Mouse (Mus musculus) midbrain, embryonic 12.5 days (tissue): ENCODE measurements around the gene Rela. TPM values are rescaled to one million over a fixed set of nuclear protein-coding genes. Genes with fewer than 3 reads are reported as not detected.
A peak's percentile ranks its signal among the peaks of the same experiment; 100 is the strongest.

ENCODE experiments used
- ATAC-seq: fragments of 200-750 bp; cut with Nextera tagmentation; 2 replicates; pipeline ENCODE4 v1.8.0; 2017; ENCODE audit warnings: low read depth, moderate TSS enrichment, moderate library complexity; ENCODE audit not compliant: low FRiP score
- H3K27ac ChIP-seq: fragments of 300-500 bp; sonication (generic); replicated peaks from 2 replicates; pipeline ENCODE4 v1.5.1; 2016; ENCODE audit warnings: mild to moderate bottlenecking
- H3K27me3 ChIP-seq: fragments of 300-500 bp; sonication (generic); 2 replicates; pipeline ENCODE4 v1.6.1; 2016; ENCODE audit warnings: mild to moderate bottlenecking
- H3K36me3 ChIP-seq: fragments of 300-500 bp; sonication (generic); 2 replicates; pipeline ENCODE4 v1.6.1; 2016
- H3K4me1 ChIP-seq: fragments of 300-500 bp; sonication (generic); 2 replicates; pipeline ENCODE4 v1.6.1; 2016
- H3K4me2 ChIP-seq: fragments of 300-500 bp; sonication (generic); replicated peaks from 2 replicates; pipeline ENCODE4 v1.6.1; 2016; ENCODE audit warnings: mild to moderate bottlenecking, moderate library complexity
- H3K4me3 ChIP-seq: fragments of 300-500 bp; sonication (generic); 2 replicates; pipeline ENCODE4 v1.5.1; 2016; ENCODE audit warnings: mild to moderate bottlenecking
- H3K9ac ChIP-seq: fragments of 300-500 bp; sonication (generic); replicated peaks from 2 replicates; pipeline ENCODE4 v1.6.1; 2016; ENCODE audit warnings: mild to moderate bottlenecking, moderate library complexity
- H3K9me3 ChIP-seq: fragments of 300-500 bp; sonication (generic); 2 replicates; pipeline ENCODE4 v1.6.1; 2016; ENCODE audit warnings: mild to moderate bottlenecking
- WGBS: fragments of 180-500 bp; shearing (Covaris S2); methylation state at CpG from one replicate; pipeline ENCODE4 v1.1.7; 2016; 5-methylcytosine and 5-hydroxymethylcytosine counted together
- polyA plus RNA-seq: library from polyadenylated mRNA; unstranded; fragments of >200 nt; fragmentation: Nextera tagmentation; extraction: Ambion mirVana; gene quantifications from 2 replicates; pipeline ENCODE4 v1.2.1, GENCODE M21; 2016

Rela gene
- polyA plus RNA-seq, 1 experiment from 2014 or later = 37.6 TPM

- under 1% methylated on average over 52 of the region's 55 CpGs for WGBS
- Histone ChIP-seq H3K9ac (peak within 1 kb of the TSS; percentile 79), H3K27ac (peak within 1 kb of the TSS; percentile 99), H3K4me2 (peak within 1 kb of the TSS; percentile 57), H3K9me3 (no peaks in the 10 kb centered on the region), H3K4me1 (peaks cover 25% of the 10 kb centered on the region), H3K4me3 (peak within 1 kb of the TSS; percentile 74), H3K36me3 (peaks cover 42% of the 10 kb centered on the region), H3K27me3 (peaks cover 6% of the 10 kb centered on the region; the same call in 1 of the 2 replicates)
- ATAC-seq = peak; percentile 93
These were observed 27.5 kb upstream of the Rela start, which contains the start of gene Kat5 for GRCm38 (mm10) chr19:5609547-5610404. Gene Kat5, minus strand, starts transcription at chr19:5610237.

- no peak overlapping the region for H3K4me3 ChIP-seq
- H3K9ac ChIP-seq = no peak overlapping the region
- H3K4me1 ChIP-seq = peaks cover 25% of the 10 kb centered on the region
- no peak overlapping the region for H3K27ac ChIP-seq
- H3K27me3 ChIP-seq = peaks cover 16% of the 10 kb centered on the region; the same call in 1 of the 2 replicates
- no peaks in the 10 kb centered on the region for H3K9me3 ChIP-seq
- WGBS = 92% methylated on average over 1 of the region's 1 CpGs
- no peak overlapping the region for H3K4me2 ChIP-seq
- H3K36me3 ChIP-seq = peaks cover 20% of the 10 kb centered on the region
- no peak for ATAC-seq
These were observed 25.3 kb upstream of the Rela start for GRCm38 (mm10) chr19:5611973-5612372.

GRCm38 (mm10) chr19:5612762-5613411 lies 24.4 kb upstream of the Rela start:
- Histone ChIP-seq H3K9ac (no peak overlapping the region), H3K4me1 (peaks cover 25% of the 10 kb centered on the region), H3K4me3 (no peak overlapping the region), H3K27me3 (peaks cover 16% of the 10 kb centered on the region; the same call in 1 of the 2 replicates), H3K27ac (no peak overlapping the region), H3K4me2 (no peak overlapping the region), H3K36me3 (peaks cover 11% of the 10 kb centered on the region), H3K9me3 (no peaks in the 10 kb centered on the region)
- WGBS = 74% methylated on average over 3 of the region's 3 CpGs
- no peak for ATAC-seq

DNA sequence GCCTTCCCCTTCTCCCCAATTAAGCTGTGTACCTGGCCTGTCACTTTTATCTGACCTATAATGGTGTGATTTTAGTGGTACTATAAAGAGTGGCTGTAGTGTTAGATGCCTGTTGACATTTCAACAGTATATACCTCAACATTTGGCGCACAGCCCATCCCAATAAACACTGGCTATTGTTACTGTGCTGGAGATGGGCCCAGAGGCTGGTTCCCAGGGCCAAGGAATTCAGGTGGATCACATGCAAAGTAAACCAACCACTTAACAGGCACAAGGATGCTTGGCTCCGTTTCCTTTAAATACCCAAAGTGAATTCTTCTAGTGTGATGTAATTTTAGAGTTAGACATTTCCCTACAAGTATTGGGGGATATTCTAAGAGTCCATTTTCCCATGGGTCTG lies 22.3 kb upstream of the Rela start:
- no peak overlapping the region for H3K4me2 ChIP-seq
- H3K36me3 ChIP-seq = no peaks in the 10 kb centered on the region
- no peaks in the 10 kb centered on the region for H3K9me3 ChIP-seq
- H3K4me1 ChIP-seq = peaks cover 11% of the 10 kb centered on the region
- ATAC-seq = no peak
- H3K27ac ChIP-seq = no peak overlapping the region
- peaks cover 16% of the 10 kb centered on the region; the same call in 1 of the 2 replicates for H3K27me3 ChIP-seq
- no peak overlapping the region for H3K4me3 ChIP-seq
- H3K9ac ChIP-seq = no peak overlapping the region
- 70% methylated on average over 2 of the region's 2 CpGs for WGBS

GRCm38 (mm10) chr19:5620007-5620406 lies 17.3 kb upstream of the Rela start:
- 91% methylated on average over 4 of the region's 4 CpGs for WGBS

GRCm38 (mm10) chr19:5621884-5622283 lies 15.4 kb upstream of the Rela start:
- H3K27me3 ChIP-seq = no peaks in the 10 kb centered on the region; the same call in 1 of the 2 replicates
- no peak overlapping the region for H3K4me3 ChIP-seq
- H3K9me3 ChIP-seq = no peaks in the 10 kb centered on the region
- 82% methylated on average over 5 of the region's 5 CpGs for WGBS
- H3K36me3 ChIP-seq = no peaks in the 10 kb centered on the region
- no peak overlapping the region for H3K9ac ChIP-seq
- no peaks in the 10 kb centered on the region for H3K4me1 ChIP-seq
- H3K4me2 ChIP-seq = no peak overlapping the region
- no peak overlapping the region for H3K27ac ChIP-seq
- ATAC-seq = no peak

More at GRCm38 (mm10) chr19:5620007-5620406, 17.3 kb upstream of the Rela start:
- H3K4me2 ChIP-seq = no peak overlapping the region
- ATAC-seq = no peak
- peaks cover 7% of the 10 kb centered on the region for H3K27me3 ChIP-seq
- no peaks in the 10 kb centered on the region for H3K36me3 ChIP-seq
- H3K9ac ChIP-seq = no peak overlapping the region
- H3K4me3 ChIP-seq = no peak overlapping the region
- H3K27ac ChIP-seq = no peak overlapping the region
- no peaks in the 10 kb centered on the region for H3K4me1 ChIP-seq
- H3K9me3 ChIP-seq = no peaks in the 10 kb centered on the region

- Histone ChIP-seq H3K4me2 (no peak overlapping the region), H3K4me1 (no peaks in the 10 kb centered on the region), H3K27ac (no peak overlapping the region), H3K4me3 (no peak overlapping the region), H3K9ac (no peak overlapping the region), H3K9me3 (no peaks in the 10 kb centered on the region), H3K27me3 (no peaks in the 10 kb centered on the region; the same call in 1 of the 2 replicates), H3K36me3 (no peaks in the 10 kb centered on the region)
- WGBS = 93% methylated on average over 8 of the region's 8 CpGs
- ATAC-seq = no peak
These were observed 12.0 kb upstream of the Rela start for GRCm38 (mm10) chr19:5625311-5625710.

- Histone ChIP-seq H3K27ac (no peak overlapping the region), H3K27me3 (no peaks in the 10 kb centered on the region), H3K9ac (no peak overlapping the region), H3K36me3 (no peaks in the 10 kb centered on the region), H3K9me3 (no peaks in the 10 kb centered on the region), H3K4me2 (no peak overlapping the region), H3K4me1 (no peaks in the 10 kb centered on the region), H3K4me3 (no peak overlapping the region)
- no peak for ATAC-seq
These were observed 7.4 kb upstream of the Rela start for GRCm38 (mm10) chr19:5629907-5630306.

DNA sequence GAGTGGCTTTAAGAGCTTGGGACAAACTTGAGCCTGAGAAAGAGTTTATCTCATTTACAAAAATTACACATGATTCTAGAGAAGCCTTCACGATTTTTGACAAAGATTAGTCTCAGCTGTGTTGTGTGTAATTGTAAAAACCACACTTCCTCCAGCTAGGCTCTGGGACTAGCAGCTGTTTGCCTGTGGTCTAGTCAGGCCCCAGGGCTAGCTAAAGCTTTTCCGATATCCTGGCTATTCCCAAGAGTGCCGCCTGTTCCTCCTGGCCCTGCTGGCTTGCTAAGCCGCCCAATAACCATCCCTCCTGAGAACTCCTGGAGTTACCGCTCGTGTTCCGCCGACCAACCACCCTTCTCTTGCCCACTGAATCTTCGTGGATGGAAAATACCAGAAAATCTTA lies 5.2 kb upstream of the Rela start:
- no peaks in the 10 kb centered on the region for H3K9me3 ChIP-seq
- no peak overlapping the region for H3K27ac ChIP-seq
- H3K27me3 ChIP-seq = no peaks in the 10 kb centered on the region
- no peak overlapping the region for H3K4me3 ChIP-seq
- ATAC-seq = no peak
- H3K4me1 ChIP-seq = peaks cover 7% of the 10 kb centered on the region
- no peak overlapping the region for H3K9ac ChIP-seq
- WGBS = 74% methylated on average over 9 of the region's 9 CpGs
- H3K36me3 ChIP-seq = no peaks in the 10 kb centered on the region
- no peak overlapping the region for H3K4me2 ChIP-seq

GRCm38 (mm10) chr19:5636036-5636570 lies 1.2 kb upstream of the Rela start:
- no peak overlapping the region for H3K9ac ChIP-seq
- H3K27ac ChIP-seq = no peak overlapping the region
- peaks cover 16% of the 10 kb centered on the region for H3K4me1 ChIP-seq
- H3K36me3 ChIP-seq = peaks cover 24% of the 10 kb centered on the region
- H3K27me3 ChIP-seq = no peaks in the 10 kb centered on the region
- 81% methylated on average over 7 of the region's 7 CpGs for WGBS
- H3K4me2 ChIP-seq = no peak overlapping the region; the same call in 1 of the 2 replicates
- no peaks in the 10 kb centered on the region for H3K9me3 ChIP-seq
- no peak overlapping the region for H3K4me3 ChIP-seq
- ATAC-seq = no peak

GRCm38 (mm10) chr19:5636571-5637041 lies 677 bp upstream of the Rela start:
- Histone ChIP-seq H3K9me3 (no peaks in the 10 kb centered on the region), H3K36me3 (peaks cover 29% of the 10 kb centered on the region), H3K4me1 (peaks cover 16% of the 10 kb centered on the region), H3K4me3 (peak overlapping the region; percentile 84), H3K9ac (peak overlapping the region; percentile 84), H3K27me3 (no peaks in the 10 kb centered on the region), H3K4me2 (peak overlapping the region; percentile 72), H3K27ac (peak overlapping the region; percentile 79)
- ATAC-seq = no peak; the same call in 1 of the 2 replicates
- 43% methylated on average over 12 of the region's 12 CpGs for WGBS
